Mouse (Mus musculus) lung, adult 2 months (tissue): ENCODE results near the gene Gm853.

Source experiments
- CTCF ChIP-seq: fragments of 200-500 bp; IDR thresholded peaks from 2 replicates; pipeline ENCODE4 v1.5.1; 2011; ENCODE audit warnings: mild to moderate bottlenecking, low read length, control low read depth; ENCODE audit not compliant: insufficient read depth
- POLR2A ChIP-seq: fragments of 200-500 bp; IDR thresholded peaks from 2 replicates; pipeline ENCODE4 v1.6.1; 2011; ENCODE audit warnings: low read depth, mild to moderate bottlenecking, control low read depth, low read length, borderline replicate concordance; ENCODE audit errors: extremely low read depth

- no peak for TF ChIP-seq CTCF
- TF ChIP-seq POLR2A, result no peak
Measured at GRCm38 (mm10) chr4:130183879-130184278, 38.3 kb downstream of the Gm853 start.
